Mouse (Mus musculus): Measurements from ENCODE around the gene Klk11. TPM values are rescaled to one million over a fixed set of nuclear protein-coding genes. Genes with fewer than 3 reads are reported as not detected.

The Klk11 gene
- total and polyA plus RNA-seq, 2 experiments, result not detected

DNA sequence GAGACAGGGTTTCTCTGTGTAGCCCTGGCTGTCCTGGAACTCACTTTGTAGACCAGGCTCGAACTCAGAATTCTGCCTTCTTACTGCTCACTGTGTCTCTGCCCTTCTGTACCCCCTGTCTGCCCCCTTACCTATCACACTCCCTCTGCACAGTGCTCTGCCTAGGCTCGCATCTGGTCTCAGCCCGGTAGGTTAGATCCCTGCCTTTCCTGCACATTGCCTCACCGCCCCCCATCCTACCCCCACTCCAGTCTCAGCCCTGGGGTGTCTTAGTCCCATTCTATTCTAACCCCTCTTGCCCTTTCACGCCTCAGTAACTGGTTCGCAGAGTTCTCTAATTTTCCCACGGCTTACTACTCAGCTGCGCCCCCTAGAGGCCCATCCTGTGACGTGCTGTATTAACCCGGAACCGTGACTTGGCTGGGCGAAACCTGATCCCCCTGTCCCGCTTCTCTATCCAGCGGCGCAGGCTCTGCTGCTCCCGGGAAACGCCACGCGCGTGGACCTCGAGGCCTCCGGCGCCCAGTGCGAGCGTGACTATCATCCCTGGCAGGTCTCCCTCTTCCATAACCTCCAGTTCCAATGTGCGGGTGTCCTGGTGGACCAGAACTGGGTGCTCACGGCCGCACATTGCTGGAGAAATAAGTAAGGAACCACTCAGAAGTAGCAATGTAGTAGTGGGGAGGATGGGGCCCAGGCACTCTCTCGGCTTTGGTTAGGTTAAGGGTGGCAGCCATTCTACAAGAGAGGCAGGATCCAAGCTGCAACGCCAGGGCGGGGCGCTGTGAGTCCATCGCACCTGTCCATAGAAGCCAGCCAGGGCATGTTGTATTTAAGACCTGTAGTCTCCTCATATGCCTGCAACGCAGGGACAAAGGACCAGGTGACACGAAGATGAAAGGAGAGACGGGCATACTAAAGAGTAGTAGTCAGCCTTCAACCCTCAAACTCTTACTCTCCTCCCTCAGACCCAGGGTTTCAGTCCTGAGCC is 8.2 kb downstream of the Klk11 start:
- 10% methylated on average over 36 of the region's 36 CpGs for WGBS
- peak overlapping the region; percentile 17; the same call in 1 of the 2 replicates for H3K4me3 ChIP-seq (ENCODE audit: insufficient read depth, low read depth, low read length)
- no peak for TF ChIP-seq POLR2A (IDR thresholded peaks at IDR 0.05; ENCODE audit: extremely low read depth, insufficient read depth, low read length)
- peak; percentile 78 for TF ChIP-seq CTCF (IDR thresholded peaks at IDR 0.05; ENCODE audit: low read depth, low read length)
- no peaks in the 10 kb centered on the region for H3K4me1 ChIP-seq (ENCODE audit: control insufficient read depth, insufficient read depth, low read length)
- H3K27me3 ChIP-seq (ENCODE audit: control insufficient read depth, insufficient read depth, low read length), result no peaks in the 10 kb centered on the region
- peak; percentile 4 for DNase-seq (ENCODE audit: extremely low read depth, low read depth, low spot score)
- H3K36me3 ChIP-seq (ENCODE audit: control insufficient read depth, insufficient read depth, low read length), result no peaks in the 10 kb centered on the region
- no peak overlapping the region for H3K9ac ChIP-seq (ENCODE audit: low read depth, low read length)
- no peak overlapping the region for H3K27ac ChIP-seq (replicated peaks; ENCODE audit: insufficient read depth, low read depth, low read length)
- H3K79me2 ChIP-seq (ENCODE audit: control insufficient read depth, insufficient read depth, low read length), result no peaks in the 10 kb centered on the region

DNA sequence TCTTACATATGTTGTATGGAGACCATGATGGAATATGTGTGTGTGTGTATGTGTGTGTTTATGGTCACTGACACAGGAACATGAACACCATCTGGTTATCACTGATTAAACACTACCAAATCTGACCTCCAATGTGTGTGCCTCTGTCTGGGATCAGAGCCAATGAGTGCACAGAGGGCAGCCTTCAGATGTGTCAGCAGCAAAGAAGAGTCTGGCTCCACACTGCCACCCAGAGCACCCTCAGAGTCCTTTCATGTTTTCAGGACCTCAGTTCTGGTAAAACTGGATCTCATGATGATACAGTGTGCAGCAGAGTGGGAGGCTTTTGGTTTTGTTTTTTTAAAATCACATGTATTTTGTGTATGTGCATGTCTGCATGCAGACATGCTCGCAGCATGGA is 10.9 kb downstream of the Klk11 start:
- 81% methylated on average over 1 of the region's 1 CpGs for WGBS
- H3K79me2 ChIP-seq (ENCODE audit: control insufficient read depth, insufficient read depth, low read length), result no peaks in the 10 kb centered on the region
- H3K4me1 ChIP-seq (ENCODE audit: control insufficient read depth, insufficient read depth, low read length), result no peaks in the 10 kb centered on the region
- no peaks in the 10 kb centered on the region for H3K36me3 ChIP-seq (ENCODE audit: control insufficient read depth, insufficient read depth, low read length)
- H3K9ac ChIP-seq (ENCODE audit: low read depth, low read length), result no peak overlapping the region
- H3K27me3 ChIP-seq (ENCODE audit: control insufficient read depth, insufficient read depth, low read length), result no peaks in the 10 kb centered on the region
- H3K4me3 ChIP-seq (ENCODE audit: insufficient read depth, low read depth, low read length), result no peak overlapping the region
- no peak overlapping the region for H3K27ac ChIP-seq (replicated peaks; ENCODE audit: insufficient read depth, low read depth, low read length)
- peak; percentile 35 for DNase-seq (ENCODE audit: extremely low read depth, low read depth, low spot score)
- TF ChIP-seq POLR2A (IDR thresholded peaks at IDR 0.05; ENCODE audit: extremely low read depth, insufficient read depth, low read length), result no peak

- TF ChIP-seq CTCF (IDR thresholded peaks at IDR 0.05; ENCODE audit: low read depth, low read length), result no peak
- TF ChIP-seq POLR2A (IDR thresholded peaks at IDR 0.05; ENCODE audit: extremely low read depth, insufficient read depth, low read length), result no peak
- H3K79me2 ChIP-seq (ENCODE audit: control insufficient read depth, insufficient read depth, low read length), result no peaks in the 10 kb centered on the region
- H3K4me1 ChIP-seq (ENCODE audit: control insufficient read depth, insufficient read depth, low read length), result no peaks in the 10 kb centered on the region
- no peak overlapping the region for H3K27ac ChIP-seq (replicated peaks; ENCODE audit: insufficient read depth, low read depth, low read length)
- H3K27me3 ChIP-seq (ENCODE audit: control insufficient read depth, insufficient read depth, low read length), result no peaks in the 10 kb centered on the region
- WGBS, result 79% methylated on average over 3 of the region's 3 CpGs
- no peaks in the 10 kb centered on the region for H3K36me3 ChIP-seq (ENCODE audit: control insufficient read depth, insufficient read depth, low read length)
- H3K9ac ChIP-seq (ENCODE audit: low read depth, low read length), result no peak overlapping the region
- no peak for DNase-seq (ENCODE audit: extremely low read depth, low read depth, low spot score)
- H3K4me3 ChIP-seq (ENCODE audit: insufficient read depth, low read depth, low read length), result no peak overlapping the region
Observed at GRCm38 (mm10) chr7:43788096-43788495, 13.7 kb downstream of the Klk11 start.

GRCm38 (mm10) chr7:43789295-43789694 is 14.9 kb downstream of the Klk11 start:
- Histone ChIP-seq H3K79me2 (ENCODE audit: control insufficient read depth, insufficient read depth, low read length) (no peaks in the 10 kb centered on the region), H3K36me3 (ENCODE audit: control insufficient read depth, insufficient read depth, low read length) (no peaks in the 10 kb centered on the region), H3K4me3 (ENCODE audit: insufficient read depth, low read depth, low read length) (no peak overlapping the region), H3K27ac (replicated peaks; ENCODE audit: insufficient read depth, low read depth, low read length) (no peak overlapping the region), H3K27me3 (ENCODE audit: control insufficient read depth, insufficient read depth, low read length) (no peaks in the 10 kb centered on the region), H3K4me1 (ENCODE audit: control insufficient read depth, insufficient read depth, low read length) (no peaks in the 10 kb centered on the region), H3K9ac (ENCODE audit: low read depth, low read length) (no peak overlapping the region)
- DNase-seq (ENCODE audit: extremely low read depth, low read depth, low spot score), result no peak
- WGBS, result 76% methylated on average over 2 of the region's 2 CpGs
- TF ChIP-seq POLR2A (IDR thresholded peaks at IDR 0.05; ENCODE audit: extremely low read depth, insufficient read depth, low read length), result no peak
- no peak for TF ChIP-seq CTCF (IDR thresholded peaks at IDR 0.05; ENCODE audit: low read depth, low read length)

DNA sequence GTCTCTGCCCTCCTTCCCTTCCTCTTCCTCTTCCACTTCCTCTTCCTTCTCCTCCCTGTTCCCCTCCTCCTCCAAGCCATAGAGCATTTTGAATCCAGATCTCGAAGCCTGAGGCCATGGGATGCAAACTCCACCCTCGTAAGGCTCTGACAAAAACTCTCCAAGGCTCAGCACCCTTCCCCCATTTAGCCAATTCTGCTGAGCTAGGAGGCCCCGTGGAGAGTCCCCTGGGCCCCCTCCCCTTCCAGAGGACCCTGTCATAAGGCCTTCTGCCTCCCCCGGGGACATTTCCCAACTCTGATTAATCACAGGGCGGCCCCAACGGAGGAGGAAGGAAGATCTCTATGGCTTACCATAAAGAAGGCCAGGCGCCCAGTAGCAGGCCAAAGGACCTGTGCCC is 17.2 kb downstream of the Klk11 start, which contains the start of gene Klk9:
Gene Klk9 (plus strand): TSS at position 301 of the 400 bp plus-strand sequence.
- TF ChIP-seq CTCF (IDR thresholded peaks at IDR 0.05; ENCODE audit: low read depth, low read length) (no peak), POLR2A (IDR thresholded peaks at IDR 0.05; ENCODE audit: extremely low read depth, insufficient read depth, low read length) (no peak)
- Histone ChIP-seq H3K4me1 (ENCODE audit: control insufficient read depth, insufficient read depth, low read length) (no peaks in the 10 kb centered on the region), H3K27ac (replicated peaks; ENCODE audit: insufficient read depth, low read depth, low read length) (no peak within 1 kb of the TSS), H3K27me3 (ENCODE audit: control insufficient read depth, insufficient read depth, low read length) (0 out of 2 replicates have a peak, but pooled peaks cover 1% of the 10 kb centered on the region), H3K4me3 (ENCODE audit: insufficient read depth, low read depth, low read length) (no peak within 1 kb of the TSS), H3K9ac (ENCODE audit: low read depth, low read length) (no peak within 1 kb of the TSS), H3K36me3 (ENCODE audit: control insufficient read depth, insufficient read depth, low read length) (no peaks in the 10 kb centered on the region), H3K79me2 (ENCODE audit: control insufficient read depth, insufficient read depth, low read length) (no peaks in the 10 kb centered on the region)
- 73% methylated on average over 7 of the region's 7 CpGs for WGBS
- DNase-seq (ENCODE audit: extremely low read depth, low read depth, low spot score), result no peak

DNA sequence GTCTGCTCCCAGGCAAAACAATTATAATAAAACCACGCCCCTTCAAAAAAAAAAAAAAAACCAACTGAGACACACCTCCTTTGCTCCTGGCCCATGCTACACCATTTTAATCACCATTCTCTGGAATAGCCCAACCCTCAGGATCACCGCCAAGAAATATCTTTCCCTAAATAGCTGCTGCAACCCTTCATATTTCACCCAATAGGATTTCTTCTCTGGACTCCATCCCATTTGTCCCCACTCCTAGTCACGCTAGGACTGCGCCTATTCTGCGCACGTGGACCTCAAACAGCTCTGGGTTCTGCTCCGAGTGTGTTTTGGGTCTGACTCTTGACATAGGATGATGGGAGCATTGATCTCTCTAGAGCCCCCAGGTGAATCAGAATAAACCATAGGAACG is 22.0 kb downstream of the Klk11 start:
- 16% methylated on average over 8 of the region's 8 CpGs for WGBS
- no peaks in the 10 kb centered on the region for H3K36me3 ChIP-seq (ENCODE audit: control insufficient read depth, insufficient read depth, low read length)
- H3K9ac ChIP-seq (ENCODE audit: low read depth, low read length), result no peak overlapping the region
- no peak overlapping the region for H3K27ac ChIP-seq (replicated peaks; ENCODE audit: insufficient read depth, low read depth, low read length)
- DNase-seq (ENCODE audit: extremely low read depth, low read depth, low spot score), result no peak
- 0 out of 2 replicates have a peak, but pooled peaks cover 3% of the 10 kb centered on the region for H3K27me3 ChIP-seq (ENCODE audit: control insufficient read depth, insufficient read depth, low read length)
- H3K79me2 ChIP-seq (ENCODE audit: control insufficient read depth, insufficient read depth, low read length), result no peaks in the 10 kb centered on the region
- TF ChIP-seq POLR2A (IDR thresholded peaks at IDR 0.05; ENCODE audit: extremely low read depth, insufficient read depth, low read length) (no peak), CTCF (IDR thresholded peaks at IDR 0.05; ENCODE audit: low read depth, low read length) (no peak)
- no peaks in the 10 kb centered on the region for H3K4me1 ChIP-seq (ENCODE audit: control insufficient read depth, insufficient read depth, low read length)
- H3K4me3 ChIP-seq (ENCODE audit: insufficient read depth, low read depth, low read length), result no peak overlapping the region

Measured in liver, adult 2 months (tissue).